Mouse (Mus musculus): ENCODE measurements at regions not wholly inside any gene's neighbourhood (a gene's known extent, or its start where the extent isn't known, plus 50 kb on each side); places are given as distances from the start of the nearest gene placed in this dataset.
"Not testable (repeated sequence)": the region's sequence is repeated elsewhere in the genome, so short reads cannot be mapped to it uniquely, and the experiment has no call there.

DNA sequence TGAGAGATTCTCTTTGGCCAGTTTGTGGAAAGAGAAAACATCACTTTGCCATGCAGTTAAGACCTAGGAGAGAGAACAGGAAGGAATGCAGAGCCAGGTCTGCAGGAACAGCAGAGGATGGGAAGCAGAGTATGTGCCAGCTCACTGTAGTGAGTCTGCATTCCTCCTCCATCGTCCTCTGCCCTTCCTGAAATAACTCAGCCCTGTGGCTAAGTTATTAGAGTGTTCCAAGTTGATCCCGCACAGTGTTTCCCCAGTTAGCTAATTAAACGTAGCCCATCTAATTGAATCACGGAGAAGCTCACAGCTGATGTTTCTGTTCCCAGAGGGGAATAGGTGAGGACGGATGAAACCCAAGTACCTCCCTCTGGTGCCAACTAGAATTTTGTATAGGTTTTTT, 142.3 kb upstream of the Rack1 start:
- DNase-seq (ENCODE audit: low read depth), result no peak

DNA sequence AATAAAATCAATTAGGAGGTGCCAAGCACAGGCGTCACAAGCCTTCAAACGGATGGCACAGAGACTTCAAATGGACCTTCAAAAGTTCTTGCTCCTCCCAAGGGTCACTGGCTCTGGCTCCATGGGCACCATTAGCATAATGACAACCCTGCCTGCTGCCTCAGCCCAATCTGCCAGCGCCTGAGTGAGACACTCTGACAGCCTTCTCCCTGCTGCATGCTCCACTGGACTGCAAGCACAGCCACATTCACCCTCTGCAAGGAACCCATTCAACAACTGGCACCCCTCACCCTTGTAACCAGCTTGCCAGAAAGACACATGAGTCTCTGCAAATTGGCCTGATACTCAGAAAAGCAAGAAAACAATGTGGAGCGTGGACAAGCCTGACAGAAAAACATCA, 138.5 kb upstream of the Rack1 start:
- DNase-seq (ENCODE audit: low read depth), result no peak

DNA sequence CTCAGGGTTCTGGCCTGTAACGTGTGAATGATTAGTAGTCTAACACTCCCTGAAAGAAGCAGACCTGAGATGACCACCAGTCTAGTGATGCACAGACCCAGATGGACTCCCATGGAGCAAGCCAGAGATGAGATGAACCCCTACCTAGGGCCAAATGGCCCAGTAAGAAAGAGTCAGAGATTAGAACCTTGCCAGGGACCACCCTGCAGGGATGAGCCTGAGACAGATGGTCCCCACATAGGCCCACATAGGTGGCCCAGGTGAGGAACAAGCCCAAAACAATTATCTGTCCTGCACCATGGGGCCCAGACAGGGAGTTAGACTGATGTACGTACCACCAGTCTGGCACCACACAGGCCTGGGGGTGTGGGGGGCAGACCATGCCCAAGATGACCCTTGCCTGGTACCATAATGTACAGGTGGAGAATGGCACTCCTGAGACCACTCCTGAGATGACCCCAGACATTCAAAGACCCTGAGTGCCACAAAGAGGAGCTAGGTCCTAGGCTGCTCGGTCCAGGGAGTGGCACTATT, 115.3 kb upstream of the Rack1 start:
- no peak for DNase-seq (ENCODE audit: low read depth)

GRCm38 (mm10) chr11:48690070-48690469, 110.1 kb upstream of the Rack1 start:
- no peak for DNase-seq (ENCODE audit: low read depth)

DNA sequence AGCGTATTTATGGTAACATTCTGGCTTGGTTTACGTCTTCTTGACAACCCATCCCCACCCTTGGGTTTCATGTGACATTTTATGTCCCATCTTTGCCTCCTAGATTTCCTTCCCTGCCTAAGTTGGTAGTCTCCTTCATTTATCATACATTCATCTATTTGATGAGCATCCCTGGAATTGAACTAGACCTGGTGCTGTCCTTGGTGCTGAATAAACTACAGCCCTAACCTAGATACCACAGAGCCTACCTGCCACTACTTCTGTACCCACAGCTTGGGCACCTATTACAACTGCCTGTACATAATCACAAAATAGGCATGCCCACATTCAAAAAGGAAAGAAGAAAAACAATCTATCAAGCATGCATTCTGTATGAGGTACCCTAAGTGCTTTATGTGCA, 103.8 kb upstream of the Rack1 start:
- peak; percentile 34 for DNase-seq (ENCODE audit: low read depth)

DNA sequence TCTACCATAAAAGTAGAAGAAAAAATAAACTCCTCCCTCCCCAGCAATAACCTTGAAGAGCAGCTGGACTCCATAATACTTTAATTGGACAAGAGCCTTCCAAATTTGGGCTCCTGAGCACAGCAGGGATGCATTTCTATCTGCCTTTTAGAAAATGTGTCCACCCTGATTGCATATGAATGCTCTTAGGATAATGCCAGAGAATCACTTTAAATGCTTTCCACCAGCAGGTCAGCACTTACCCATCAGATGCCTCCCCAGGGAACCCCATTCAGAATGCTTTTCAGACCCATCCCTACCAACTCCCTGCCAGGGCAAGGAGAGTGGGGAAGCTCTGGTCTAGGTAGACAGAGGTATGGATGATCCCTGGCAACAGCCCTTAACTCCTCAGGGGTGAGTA, 102.9 kb upstream of the Rack1 start:
- DNase-seq (ENCODE audit: low read depth), result no peak

GRCm38 (mm10) chr11:48707192-48707591, 92.9 kb upstream of the Rack1 start:
- no peak for DNase-seq (ENCODE audit: low read depth)

- no peak for DNase-seq (ENCODE audit: low read depth)
Observed at GRCm38 (mm10) chr11:48710972-48711371, 89.2 kb upstream of the Rack1 start.

- DNase-seq (ENCODE audit: low read depth), result no peak
Observed at GRCm38 (mm10) chr11:48724068-48724467, 76.1 kb upstream of the Rack1 start.

GRCm38 (mm10) chr11:48730826-48731225, 69.3 kb upstream of the Rack1 start:
- not testable (repeated sequence) for DNase-seq (ENCODE audit: low read depth)

GRCm38 (mm10) chr11:48746503-48746902, 53.6 kb upstream of the Rack1 start:
- no peak for DNase-seq (ENCODE audit: low read depth)

GRCm38 (mm10) chr11:48748066-48748465, 52.1 kb upstream of the Rack1 start:
- no peak for DNase-seq (ENCODE audit: low read depth)
